Mouse (Mus musculus) stomach, embryonic 16.5 days (tissue): ENCODE measurements around the gene Ndufa11. TPM values are rescaled to one million over a fixed set of nuclear protein-coding genes. Genes with fewer than 3 reads are reported as not detected.
A peak's percentile ranks its signal among the peaks of the same experiment; 100 is the strongest.

Source experiments
- ATAC-seq: fragments of 200-750 bp; cut with Nextera tagmentation; 2 replicates; pipeline ENCODE4 v1.8.0; 2017; ENCODE audit warnings: moderate number of reproducible peaks, moderate TSS enrichment; ENCODE audit not compliant: insufficient read depth, low FRiP score
- H3K27ac ChIP-seq: fragments of 300-500 bp; sonication (generic); 2 replicates; pipeline ENCODE4 v1.5.1; 2014; ENCODE audit warnings: low read length
- H3K27me3 ChIP-seq: fragments of 300-500 bp; sonication (generic); 2 replicates; pipeline ENCODE4 v1.6.1; 2014; ENCODE audit warnings: low read length, control low read depth, mixed read lengths; ENCODE audit not compliant: control insufficient read depth, insufficient read depth
- H3K36me3 ChIP-seq: fragments of 300-500 bp; sonication (generic); 2 replicates; pipeline ENCODE4 v1.6.1; 2014; ENCODE audit warnings: low read length; ENCODE audit not compliant: control insufficient read depth, insufficient read depth
- H3K4me1 ChIP-seq: fragments of 300-500 bp; sonication (generic); 2 replicates; pipeline ENCODE4 v1.6.1; 2014; ENCODE audit warnings: low read length, control low read depth, mixed read lengths; ENCODE audit not compliant: control insufficient read depth, insufficient read depth
- H3K4me2 ChIP-seq: fragments of 300-500 bp; sonication (generic); 2 replicates; pipeline ENCODE4 v1.6.1; 2014; ENCODE audit warnings: low read depth, low read length, mixed read lengths
- H3K4me3 ChIP-seq: fragments of 300-500 bp; sonication (generic); replicated peaks from 2 replicates; pipeline ENCODE4 v1.5.1; 2014; ENCODE audit warnings: mild to moderate bottlenecking, low read length
- H3K9ac ChIP-seq: fragments of 300-500 bp; sonication (generic); 2 replicates; pipeline ENCODE4 v1.6.1; 2014; ENCODE audit warnings: low read length
- H3K9me3 ChIP-seq: fragments of 300-500 bp; sonication (generic); replicated peaks from 2 replicates; pipeline ENCODE4 v1.6.1; 2016; ENCODE audit warnings: low read length, control low read depth; ENCODE audit not compliant: control insufficient read depth
- WGBS: fragments of 180-500 bp; shearing (Covaris S2); extraction: QIAGEN DNeasy Blood & Tissue Kit; methylation state at CpG from one replicate; pipeline ENCODE4 v1.1.7; 2014; 5-methylcytosine and 5-hydroxymethylcytosine counted together
- polyA plus RNA-seq: library from polyadenylated mRNA; unstranded; fragments of >200 nt; fragmentation: Nextera tagmentation; extraction: Ambion mirVana; gene quantifications from 2 replicates; pipeline ENCODE4 v1.2.1, GENCODE M21; 2015

Ndufa11 gene
- polyA plus RNA-seq, 1 experiment from 2014 or later, result 434 TPM

DNA sequence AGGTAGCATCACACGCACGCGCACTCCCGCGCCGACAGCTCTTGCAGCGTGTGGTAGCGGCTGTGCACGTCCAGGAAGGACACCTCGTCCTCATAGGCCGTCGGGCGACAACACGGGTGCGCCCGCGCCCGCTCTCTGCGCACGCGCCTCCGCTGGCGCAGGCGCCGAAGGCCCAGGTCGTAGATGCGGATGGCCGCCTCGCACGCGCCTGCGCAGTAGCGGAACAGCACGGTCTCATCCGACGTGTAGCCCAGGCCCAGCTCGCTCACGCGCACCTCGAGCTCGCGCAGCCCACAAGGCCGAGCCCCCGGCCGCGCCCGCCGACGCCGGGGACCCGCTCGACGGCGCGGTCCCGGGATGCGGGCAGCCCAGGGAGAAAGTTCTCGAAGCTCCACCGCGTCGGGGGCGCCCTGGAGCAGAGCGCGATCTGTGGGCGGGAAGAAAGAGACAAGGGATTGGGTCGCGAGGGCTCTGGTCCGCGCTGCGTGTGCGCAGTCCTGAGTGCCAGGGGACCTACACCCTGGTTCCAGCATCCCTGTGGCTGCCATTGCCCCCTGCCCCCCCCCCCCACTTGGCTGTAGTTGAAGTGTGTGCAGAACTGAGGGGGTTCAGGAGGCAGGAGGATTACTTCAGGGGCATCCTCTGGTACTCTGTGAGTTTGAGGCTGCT is 34.0 kb downstream of the Ndufa11 start:
- Histone ChIP-seq H3K4me3 (peak overlapping the region; percentile 36), H3K36me3 (no peaks in the 10 kb centered on the region), H3K4me2 (peak overlapping the region; percentile 50), H3K27ac (no peak overlapping the region), H3K9me3 (no peaks in the 10 kb centered on the region), H3K9ac (peak overlapping the region; percentile 65), H3K27me3 (peaks cover 47% of the 10 kb centered on the region), H3K4me1 (peaks cover 5% of the 10 kb centered on the region; the same call in 1 of the 2 replicates)
- WGBS, result 26% methylated on average over 71 of the region's 71 CpGs
- ATAC-seq, result peak; percentile 65

DNA sequence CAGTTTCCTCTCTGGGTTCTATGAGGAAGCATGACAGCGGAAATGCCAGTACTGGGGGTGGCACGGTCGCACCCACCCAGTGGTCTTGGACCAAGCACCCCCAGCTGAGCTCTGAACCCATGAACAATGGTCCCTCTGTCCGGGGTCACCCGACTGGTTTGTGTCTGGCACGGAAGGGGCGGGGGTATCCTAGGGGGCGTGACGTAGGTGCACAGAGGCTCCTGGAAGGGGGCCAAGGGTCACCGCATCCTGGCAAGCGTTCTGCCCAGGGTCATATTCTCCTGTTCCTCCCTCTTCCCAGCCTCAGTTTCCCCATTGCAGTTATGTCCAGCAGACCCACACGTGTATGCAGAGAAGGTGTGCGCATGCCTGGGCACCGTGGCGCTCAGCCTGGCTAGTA is 35.9 kb downstream of the Ndufa11 start:
- Histone ChIP-seq H3K27ac (no peak overlapping the region), H3K27me3 (peaks cover 49% of the 10 kb centered on the region), H3K4me2 (no peak overlapping the region), H3K9me3 (no peaks in the 10 kb centered on the region), H3K9ac (no peak overlapping the region), H3K36me3 (no peaks in the 10 kb centered on the region), H3K4me3 (no peak overlapping the region), H3K4me1 (peaks cover 19% of the 10 kb centered on the region)
- no peak for ATAC-seq
- 25% methylated on average over 15 of the region's 15 CpGs for WGBS

DNA sequence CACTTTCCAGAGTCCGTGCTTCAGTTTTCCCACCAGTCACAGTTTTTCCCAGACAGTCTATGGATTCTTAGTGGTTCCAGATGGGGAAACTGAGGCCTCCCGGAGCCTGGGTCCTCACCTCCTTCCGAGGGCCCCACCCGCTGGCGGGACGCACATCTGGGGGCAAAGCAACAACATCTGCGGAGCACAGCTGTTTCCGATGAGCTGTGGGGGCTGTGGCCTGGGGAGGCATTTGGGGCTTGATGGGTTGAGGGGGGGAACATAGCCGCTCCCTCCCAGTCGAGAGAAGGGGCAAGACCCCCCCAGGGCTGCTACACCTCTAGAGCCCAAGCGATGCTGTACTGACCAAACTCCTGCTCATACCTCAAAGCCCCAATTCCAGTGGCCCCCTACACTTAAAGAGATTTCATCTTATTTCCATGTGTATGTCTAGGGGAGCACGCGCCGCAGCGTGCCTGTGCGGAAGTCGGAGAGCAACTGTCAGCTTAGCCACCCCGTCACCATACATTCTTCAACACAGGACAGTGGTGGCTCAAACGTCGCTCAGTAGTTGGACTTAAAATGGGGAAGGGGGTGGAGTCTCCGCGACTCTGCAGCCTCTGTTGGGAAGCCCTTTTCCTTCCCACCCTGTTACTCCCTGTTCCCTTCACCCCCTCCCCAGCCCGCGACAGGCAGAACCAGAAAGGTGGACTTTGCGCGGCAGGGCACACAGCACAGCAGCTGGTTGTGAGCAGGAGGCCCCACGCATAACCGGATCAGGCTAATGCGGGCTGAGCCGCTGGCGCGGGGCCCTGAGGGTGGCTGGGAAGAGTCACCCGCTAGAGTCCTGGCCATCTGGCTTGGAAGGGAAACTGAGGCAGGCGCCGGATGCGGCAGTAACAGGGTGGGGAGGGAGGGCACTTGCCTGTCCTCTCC is 37.0 kb downstream of the Ndufa11 start:
- Histone ChIP-seq H3K4me3 (peak overlapping the region; percentile 9; the same call in 1 of the 2 replicates), H3K27ac (no peak overlapping the region), H3K9me3 (no peaks in the 10 kb centered on the region), H3K4me2 (peak overlapping the region; percentile 33; the same call in 1 of the 2 replicates), H3K36me3 (no peaks in the 10 kb centered on the region), H3K27me3 (peaks cover 49% of the 10 kb centered on the region), H3K4me1 (peaks cover 19% of the 10 kb centered on the region), H3K9ac (peak overlapping the region; percentile 32; the same call in 1 of the 2 replicates)
- no peak for ATAC-seq
- WGBS, result 18% methylated on average over 36 of the region's 36 CpGs

DNA sequence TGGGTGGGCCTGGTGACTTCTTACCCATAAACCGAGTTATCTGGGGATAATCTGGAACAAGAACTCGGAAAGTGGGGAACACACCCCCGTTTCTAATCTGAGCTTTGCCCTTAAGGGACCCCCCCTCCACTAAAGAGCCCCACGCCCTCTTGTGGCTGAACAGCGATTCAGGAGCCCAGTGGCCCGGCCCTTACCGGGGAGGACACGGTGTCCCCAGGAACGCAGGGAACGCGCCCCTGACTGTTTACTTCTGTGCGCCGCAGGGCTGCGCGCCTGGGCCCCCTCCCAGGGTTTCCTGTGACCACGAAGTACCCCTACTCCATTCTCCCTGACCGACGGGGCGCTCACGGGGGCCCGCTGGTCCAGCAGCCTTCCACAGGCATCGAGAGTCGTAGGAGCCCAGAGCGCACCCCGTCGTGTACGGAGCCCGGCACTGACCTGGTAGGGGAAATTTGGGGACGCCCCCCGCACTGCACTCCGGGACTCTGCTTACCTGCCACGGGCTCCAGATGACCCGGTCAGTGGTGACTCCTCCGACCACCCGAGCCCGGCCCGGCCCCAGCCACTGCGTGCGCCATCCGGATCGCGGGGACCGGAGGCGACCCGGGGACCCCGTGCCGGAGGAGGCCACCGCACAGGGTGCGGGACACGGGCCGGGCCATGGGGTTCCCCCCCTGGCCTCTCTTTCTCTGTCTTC is 39.3 kb downstream of the Ndufa11 start:
- H3K4me2 ChIP-seq, result peak overlapping the region; percentile 100
- peak overlapping the region; percentile 85 for H3K9ac ChIP-seq
- H3K27ac ChIP-seq, result no peak overlapping the region
- peaks cover 46% of the 10 kb centered on the region for H3K27me3 ChIP-seq
- no peaks in the 10 kb centered on the region for H3K36me3 ChIP-seq
- H3K4me1 ChIP-seq, result peaks cover 23% of the 10 kb centered on the region
- peak overlapping the region; percentile 63 for H3K4me3 ChIP-seq
- under 1% methylated on average over 51 of the region's 51 CpGs for WGBS
- peak; percentile 14; the same call in 1 of the 2 replicates for ATAC-seq
- H3K9me3 ChIP-seq, result no peaks in the 10 kb centered on the region

DNA sequence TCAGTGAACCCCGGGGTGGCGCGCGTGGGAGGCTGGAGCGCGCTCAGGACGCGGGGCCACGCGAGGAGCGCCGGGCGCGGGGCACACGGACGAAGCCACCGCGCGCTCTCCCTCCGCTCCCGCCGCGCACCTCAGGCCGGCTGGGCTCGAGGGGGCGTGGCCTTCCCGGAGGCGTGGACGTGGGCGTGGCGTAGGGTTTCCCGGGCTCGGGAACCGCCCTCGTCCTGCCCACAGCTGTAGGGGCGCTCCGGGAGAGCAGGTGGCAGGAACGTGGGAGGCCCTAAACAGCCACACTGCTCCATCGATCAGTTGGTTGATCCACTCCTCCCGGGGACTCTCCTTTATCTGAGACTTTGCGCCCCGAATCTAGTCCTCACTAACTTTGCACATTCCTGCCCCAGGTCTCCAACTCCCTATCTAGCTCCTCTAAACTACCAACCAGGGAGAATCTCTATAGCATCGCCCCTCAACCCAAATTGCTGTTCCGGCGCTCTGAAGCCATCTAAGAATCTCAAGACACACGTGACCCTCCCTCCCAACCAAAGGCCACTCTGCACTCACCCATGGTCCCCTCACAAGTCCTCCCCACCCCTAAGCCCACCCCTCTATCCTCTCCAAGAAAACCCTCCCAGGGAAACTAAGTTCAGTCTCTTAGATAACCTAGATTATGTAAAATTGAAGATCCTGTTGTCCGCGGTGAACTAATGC is 40.0 kb downstream of the Ndufa11 start, which contains the start of gene Nrtn:
TSS of gene Nrtn (minus strand) at position 115 of the 708 bp plus-strand sequence.
- Histone ChIP-seq H3K4me2 (peak within 1 kb of the TSS; percentile 100), H3K27me3 (peaks cover 38% of the 10 kb centered on the region), H3K9ac (peak within 1 kb of the TSS; percentile 85), H3K27ac (no peak within 1 kb of the TSS), H3K4me1 (peaks cover 27% of the 10 kb centered on the region), H3K36me3 (no peaks in the 10 kb centered on the region), H3K9me3 (no peaks in the 10 kb centered on the region), H3K4me3 (peak within 1 kb of the TSS; percentile 63)
- peak; percentile 77 for ATAC-seq
- WGBS, result under 1% methylated on average over 48 of the region's 48 CpGs

DNA sequence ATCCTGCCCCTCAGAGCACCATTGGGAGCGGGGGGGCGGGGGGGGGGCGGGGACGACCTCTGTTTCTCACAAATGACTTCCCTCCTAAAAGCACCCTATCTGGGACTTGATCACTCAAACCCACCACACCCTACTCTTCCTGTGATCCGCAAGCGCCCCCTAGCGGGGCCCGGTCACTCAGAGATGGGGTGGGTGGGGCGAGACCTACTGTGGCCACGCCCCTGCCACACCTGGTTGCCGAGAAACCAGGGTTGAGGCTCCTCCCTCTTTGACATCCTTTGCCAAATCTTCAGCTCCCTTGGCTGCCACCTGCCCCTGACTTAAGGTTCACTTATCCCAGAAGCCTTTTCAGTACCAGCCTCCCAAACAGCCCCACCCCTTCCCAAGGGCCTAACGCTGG is 40.6 kb downstream of the Ndufa11 start:
- no peak for ATAC-seq
- WGBS, result 5% methylated on average over 12 of the region's 12 CpGs
- Histone ChIP-seq H3K27me3 (peaks cover 33% of the 10 kb centered on the region), H3K4me3 (peak overlapping the region; percentile 63; the same call in 1 of the 2 replicates), H3K4me2 (peak overlapping the region; percentile 100), H3K36me3 (no peaks in the 10 kb centered on the region), H3K9me3 (no peaks in the 10 kb centered on the region), H3K27ac (no peak overlapping the region), H3K9ac (peak overlapping the region; percentile 11; the same call in 1 of the 2 replicates), H3K4me1 (peaks cover 33% of the 10 kb centered on the region)

DNA sequence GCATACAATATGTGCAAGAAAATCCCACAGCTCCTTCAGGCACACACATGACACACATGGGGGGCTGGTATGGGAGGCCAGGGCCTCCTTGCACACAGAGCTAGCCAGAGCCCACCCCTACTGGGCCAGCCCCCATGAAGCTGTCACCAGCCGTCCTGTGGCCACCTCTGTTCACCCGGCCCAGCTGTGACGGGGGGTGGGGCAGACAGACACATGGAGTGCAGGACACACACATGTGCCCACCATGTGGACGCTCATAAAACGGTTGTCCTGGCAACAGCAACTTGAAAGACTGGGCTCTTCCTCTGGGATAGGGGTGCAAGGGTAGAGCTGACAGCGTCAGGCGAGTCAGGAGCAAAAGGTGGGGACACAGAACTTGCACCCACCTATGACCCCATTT is 41.7 kb downstream of the Ndufa11 start:
- Histone ChIP-seq H3K4me1 (peaks cover 34% of the 10 kb centered on the region), H3K36me3 (no peaks in the 10 kb centered on the region), H3K27ac (no peak overlapping the region), H3K9me3 (no peaks in the 10 kb centered on the region), H3K27me3 (peaks cover 23% of the 10 kb centered on the region), H3K4me2 (no peak overlapping the region), H3K4me3 (no peak overlapping the region), H3K9ac (no peak overlapping the region)
- ATAC-seq, result no peak
- 58% methylated on average over 7 of the region's 7 CpGs for WGBS

DNA sequence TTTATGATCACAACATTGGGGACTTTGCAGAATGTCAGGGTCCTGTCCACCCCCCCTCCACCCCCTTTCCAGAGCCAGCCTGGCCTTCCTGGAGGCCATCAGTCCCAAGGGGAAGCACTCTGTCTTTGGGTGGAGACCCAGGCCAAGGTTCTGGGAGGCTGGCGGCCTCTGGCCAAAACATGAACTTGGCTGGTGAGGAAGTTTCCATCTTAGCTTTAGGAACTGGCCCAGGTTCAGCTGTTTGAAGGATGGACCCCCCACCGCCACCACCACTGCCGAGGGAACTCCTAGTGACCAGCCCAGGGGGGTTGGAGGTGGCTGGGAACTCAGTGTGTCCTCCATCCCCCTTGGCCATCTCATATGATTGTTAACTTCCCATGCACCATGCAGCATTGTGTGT is 43.5 kb downstream of the Ndufa11 start:
- H3K4me3 ChIP-seq, result no peak overlapping the region
- no peak overlapping the region for H3K9ac ChIP-seq
- no peak overlapping the region for H3K4me2 ChIP-seq
- ATAC-seq, result no peak
- 65% methylated on average over 3 of the region's 3 CpGs for WGBS
- peaks cover 7% of the 10 kb centered on the region for H3K27me3 ChIP-seq
- no peak overlapping the region for H3K27ac ChIP-seq
- H3K4me1 ChIP-seq, result peaks cover 34% of the 10 kb centered on the region
- H3K36me3 ChIP-seq, result no peaks in the 10 kb centered on the region
- H3K9me3 ChIP-seq, result no peaks in the 10 kb centered on the region
